Mouse (Mus musculus) MEL (cell line): ENCODE results near the gene Cyp39a1. TPM values are rescaled to one million over a fixed set of nuclear protein-coding genes. Genes with fewer than 3 reads are reported as not detected.

Experiments
- DNase-seq: peaks from one replicate; pipeline ENCODE4 v3.0.0; 2011; ENCODE audit warnings: low read depth, low spot score
- H3K27ac ChIP-seq: 2 replicates; pipeline ENCODE4 v1.5.1; 2012; ENCODE audit warnings: low read depth, mild to moderate bottlenecking, control low read depth, low read length, moderate library complexity; ENCODE audit not compliant: control insufficient read depth
- H3K27me3 ChIP-seq, 2 experiments: fragments of 150-350 bp in 1 of 2; sonication (generic) in 1 of 2; 2 replicates each; pipeline ENCODE4 v1.6.1; 2012; ENCODE audit warnings: low read length in 2 of 2, mild to moderate bottlenecking in 2 of 2, improper control_type of control experiment in 1 of 2, moderate library complexity in 1 of 2; ENCODE audit not compliant: insufficient read depth in 2 of 2, control insufficient read depth in 1 of 2
- H3K36me3 ChIP-seq, 2 experiments: 2 replicates each; pipeline ENCODE4 v1.6.1; 2012 to 2014; ENCODE audit warnings: low read length in 2 of 2, improper control_type of control experiment in 1 of 2, inconsistent platforms in 1 of 2, mild to moderate bottlenecking in 1 of 2; ENCODE audit not compliant: insufficient read depth in 2 of 2, control insufficient read depth in 1 of 2
- H3K4me1 ChIP-seq, 2 experiments: fragments of 150-350 bp in 1 of 2; sonication (generic) in 1 of 2; 2 replicates each; pipeline ENCODE4 v1.6.1; 2012; ENCODE audit warnings: low read length in 2 of 2, improper control_type of control experiment in 1 of 2, mild to moderate bottlenecking in 1 of 2; ENCODE audit not compliant: insufficient read depth in 2 of 2, control insufficient read depth in 1 of 2
- H3K4me3 ChIP-seq, 2 experiments: fragments of 150-350 bp in 1 of 2; sonication (generic) in 1 of 2; 2 replicates each; pipeline ENCODE4 v1.5.1; 2012; ENCODE audit warnings: low read depth in 2 of 2, low read length in 2 of 2, mild to moderate bottlenecking in 2 of 2, moderate library complexity in 2 of 2, control low read depth in 1 of 2, improper control_type of control experiment in 1 of 2; ENCODE audit not compliant: control insufficient read depth in 1 of 2, insufficient read depth in 1 of 2
- H3K79me2 ChIP-seq: 2 replicates; pipeline ENCODE4 v1.6.1; 2012; ENCODE audit warnings: mild to moderate bottlenecking, low read length, moderate library complexity; ENCODE audit not compliant: control insufficient read depth, poor library complexity, insufficient read depth
- H3K9ac ChIP-seq: 2 replicates; pipeline ENCODE4 v1.6.1; 2012; ENCODE audit warnings: low read depth, mild to moderate bottlenecking, control low read depth, low read length, moderate library complexity; ENCODE audit not compliant: control insufficient read depth, poor library complexity, severe bottlenecking
- H3K9me3 ChIP-seq: fragments of 150-350 bp; sonication (generic); replicated peaks from 2 replicates; pipeline ENCODE4 v1.6.1; 2012; ENCODE audit warnings: mild to moderate bottlenecking, low read length, improper control_type of control experiment, moderate library complexity; ENCODE audit not compliant: insufficient read depth
- CHD2 ChIP-seq: IDR thresholded peaks from 2 replicates; pipeline ENCODE4 v1.6.1; 2011; ENCODE audit warnings: low read length, improper control_type of control experiment
- CTCF ChIP-seq, 3 experiments: IDR thresholded peaks in 2 of 3; conservative IDR thresholded peaks in 1 of 3; 2 replicates each; pipeline ENCODE4 v1.5.1; 2011 to 2012; ENCODE audit warnings: low read length in 3 of 3, low read depth in 2 of 3, mild to moderate bottlenecking in 2 of 3, improper control_type of control experiment in 1 of 3, inconsistent platforms in 1 of 3, mixed read lengths in 1 of 3, moderate library complexity in 1 of 3; ENCODE audit not compliant: control insufficient read depth in 1 of 3, insufficient read depth in 1 of 3, poor library complexity in 1 of 3, severe bottlenecking in 1 of 3
- ELF1 ChIP-seq: IDR thresholded peaks from 2 replicates; pipeline ENCODE4 v1.6.1; 2014; ENCODE audit warnings: low read depth, mild to moderate bottlenecking, inconsistent platforms, low read length, improper control_type of control experiment, moderate library complexity
- EP300 ChIP-seq, 2 experiments: IDR thresholded peaks; 2 replicates each; pipeline ENCODE4 v1.6.1; 2011; ENCODE audit warnings: improper control_type of control experiment in 2 of 2, low read length in 2 of 2, low read depth in 1 of 2, mild to moderate bottlenecking in 1 of 2
- GABPA ChIP-seq: IDR thresholded peaks from 2 replicates; pipeline ENCODE4 v1.6.1; 2012; ENCODE audit warnings: low read depth, mild to moderate bottlenecking, inconsistent platforms, low read length, improper control_type of control experiment, moderate library complexity
- GATA1 ChIP-seq: IDR thresholded peaks from 2 replicates; pipeline ENCODE4 v1.6.1; 2011; ENCODE audit warnings: low read depth, low read length, improper control_type of control experiment
- HCFC1 ChIP-seq: IDR thresholded peaks from 2 replicates; pipeline ENCODE4 v1.6.1; 2012; ENCODE audit warnings: low read depth, mild to moderate bottlenecking, inconsistent platforms, low read length, improper control_type of control experiment, moderate library complexity
- MAZ ChIP-seq: IDR thresholded peaks from 2 replicates; pipeline ENCODE4 v1.6.1; 2012; ENCODE audit warnings: low read depth, mild to moderate bottlenecking, inconsistent platforms, low read length, improper control_type of control experiment
- POLR2A ChIP-seq, 2 experiments: IDR thresholded peaks; 2 replicates each; pipeline ENCODE4 v1.6.1; 2011 to 2012; ENCODE audit warnings: low read length in 2 of 2, mild to moderate bottlenecking in 2 of 2, control low read depth in 1 of 2, improper control_type of control experiment in 1 of 2, low read depth in 1 of 2, moderate library complexity in 1 of 2; ENCODE audit not compliant: control insufficient read depth in 1 of 2, insufficient read depth in 1 of 2, poor library complexity in 1 of 2
- POLR2AphosphoS2 ChIP-seq: IDR thresholded peaks from 2 replicates; pipeline ENCODE4 v1.6.1; 2011; ENCODE audit warnings: low read length, improper control_type of control experiment
- RAD21 ChIP-seq: IDR thresholded peaks from 2 replicates; pipeline ENCODE4 v1.6.1; 2011; ENCODE audit warnings: mild to moderate bottlenecking, low read depth, low read length, improper control_type of control experiment
- RCOR1 ChIP-seq: IDR thresholded peaks from 2 replicates; pipeline ENCODE4 v1.6.1; 2012; ENCODE audit warnings: low read depth, mild to moderate bottlenecking, inconsistent platforms, low read length, improper control_type of control experiment
- SMC3 ChIP-seq: IDR thresholded peaks from 2 replicates; pipeline ENCODE4 v1.6.1; 2011; ENCODE audit warnings: low read depth, low read length, improper control_type of control experiment
- TAL1 ChIP-seq: IDR thresholded peaks from 2 replicates; pipeline ENCODE4 v1.6.1; 2012; ENCODE audit warnings: mild to moderate bottlenecking, inconsistent platforms, low read length, moderate library complexity, mixed read lengths
- USF1 ChIP-seq: IDR thresholded peaks from 2 replicates; pipeline ENCODE4 v1.6.1; 2014; ENCODE audit warnings: low read depth, mild to moderate bottlenecking, inconsistent platforms, low read length, improper control_type of control experiment, moderate library complexity
- ZC3H11A ChIP-seq: IDR thresholded peaks from 2 replicates; pipeline ENCODE4 v1.6.1; 2012; ENCODE audit warnings: low read depth, mild to moderate bottlenecking, inconsistent platforms, low read length, improper control_type of control experiment
- ZNF384 ChIP-seq: IDR thresholded peaks from 2 replicates; pipeline ENCODE4 v1.6.1; 2012; ENCODE audit warnings: low read depth, mild to moderate bottlenecking, inconsistent platforms, low read length, improper control_type of control experiment
- polyA plus RNA-seq, 2 experiments: library from polyadenylated mRNA; stranded (reverse) in 1 of 2; unstranded in 1 of 2; fragments of >175 nt in 1 of 2; fragments of >200 nt in 1 of 2; gene quantifications; 2 replicates each; pipeline versions ENCODE4 v1.2.1 to v1.2.4; 2012; ENCODE audit warnings: low replicate concordance in 2 of 2, low read depth in 1 of 2; ENCODE audit not compliant: insufficient read length in 2 of 2, insufficient read depth in 1 of 2, missing spikeins in 1 of 2
- total RNA-seq: library from RNA; depleted of rRNA; stranded (reverse); fragments of 300-350 nt; gene quantifications from 2 replicates; pipeline ENCODE4 v1.2.3, GENCODE M21; 2012; rRNA removed

The Cyp39a1 gene
- total and polyA plus RNA-seq, 3 experiments: not detected

GRCm38 (mm10) chr17:43794731-43795280 lies 127.6 kb downstream of the Cyp39a1 start:
- no peak overlapping the region for H3K9ac ChIP-seq
- no peaks in the 10 kb centered on the region for H3K27me3 ChIP-seq
- H3K4me1 ChIP-seq: no peaks in the 10 kb centered on the region
- no peak for TF ChIP-seq POLR2A (IDR thresholded peaks at IDR 0.05; ENCODE audit: control insufficient read depth in 1 of 2, insufficient read depth in 1 of 2, low read depth in 1 of 2, low read length in 2 of 2, poor library complexity in 1 of 2)
- TF ChIP-seq MAZ: no peak
- no peak for TF ChIP-seq EP300 (IDR thresholded peaks at IDR 0.05; ENCODE audit: low read depth in 1 of 2, low read length in 2 of 2)
- no peak for TF ChIP-seq USF1
- TF ChIP-seq HCFC1: no peak
- TF ChIP-seq CHD2: no peak
- TF ChIP-seq RAD21: no peak
- no peak for TF ChIP-seq POLR2AphosphoS2
- TF ChIP-seq TAL1: no peak
- no peak for TF ChIP-seq ZC3H11A
- TF ChIP-seq RCOR1: no peak
- TF ChIP-seq SMC3: no peak
- TF ChIP-seq ELF1: no peak
- no peak for TF ChIP-seq GATA1
- no peak for TF ChIP-seq GABPA
- TF ChIP-seq ZNF384: no peak
- no peak for TF ChIP-seq CTCF (IDR thresholded peaks at IDR 0.05 in 2 of 3, conservative IDR thresholded peaks at IDR 0.05 in 1 of 3; ENCODE audit: control insufficient read depth in 1 of 3, insufficient read depth in 1 of 3, low read depth in 2 of 3, low read length in 3 of 3, poor library complexity in 1 of 3, severe bottlenecking in 1 of 3)
- no peaks in the 10 kb centered on the region for H3K9me3 ChIP-seq
- no peaks in the 10 kb centered on the region for H3K79me2 ChIP-seq
- H3K4me3 ChIP-seq: no peak overlapping the region
- H3K36me3 ChIP-seq: no peaks in the 10 kb centered on the region
- no peak overlapping the region for H3K27ac ChIP-seq
- no peak for DNase-seq

Other genes with a start within 250 kb of the Cyp39a1 start
- gene Mep1a, start 164.6 kb upstream of the Cyp39a1 start, total RNA-seq: not detected in 2 replicates
- not detected for gene Mep1a, start 164.6 kb upstream of the Cyp39a1 start, polyA plus RNA-seq
- gene Ankrd66, start 123.8 kb upstream of the Cyp39a1 start, total RNA-seq: not detected in 2 replicates
- gene Ankrd66, start 123.8 kb upstream of the Cyp39a1 start, polyA plus RNA-seq: not detected
- gene Pla2g7, start 99.3 kb upstream of the Cyp39a1 start, total RNA-seq: not detected in 2 replicates
- not detected for gene Pla2g7, start 99.3 kb upstream of the Cyp39a1 start, polyA plus RNA-seq
- not detected in 2 replicates for gene Tdrd6, start 37.1 kb upstream of the Cyp39a1 start, total RNA-seq
- gene Tdrd6, start 37.1 kb upstream of the Cyp39a1 start, polyA plus RNA-seq: not detected
- not detected in 2 replicates for gene Slc25a27, start 211 bp upstream of the Cyp39a1 start, total RNA-seq
- gene Slc25a27, start 211 bp upstream of the Cyp39a1 start, polyA plus RNA-seq: not detected
- gene Rcan2, start 133.9 kb downstream of the Cyp39a1 start, total RNA-seq: not detected in 2 replicates
- under 1 TPM in 1 of 2 experiments, not detected in 1; 0.52 TPM for gene Rcan2, start 133.9 kb downstream of the Cyp39a1 start, polyA plus RNA-seq